Mouse (Mus musculus) MEL (cell line): Measurements from ENCODE around the gene Cnih2. TPM values are rescaled to one million over a fixed set of nuclear protein-coding genes. Genes with fewer than 3 reads are reported as not detected.

Source experiments
- DNase-seq: peaks from one replicate; pipeline ENCODE4 v3.0.0; 2011; ENCODE audit warnings: low read depth, low spot score
- H3K27ac ChIP-seq: 2 replicates; pipeline ENCODE4 v1.5.1; 2012; ENCODE audit warnings: low read depth, mild to moderate bottlenecking, control low read depth, low read length, moderate library complexity; ENCODE audit not compliant: control insufficient read depth
- H3K27me3 ChIP-seq, 2 experiments: fragments of 150-350 bp in 1 of 2; sonication (generic) in 1 of 2; 2 replicates each; pipeline ENCODE4 v1.6.1; 2012; ENCODE audit warnings: low read length in 2 of 2, mild to moderate bottlenecking in 2 of 2, improper control_type of control experiment in 1 of 2, moderate library complexity in 1 of 2; ENCODE audit not compliant: insufficient read depth in 2 of 2, control insufficient read depth in 1 of 2
- H3K36me3 ChIP-seq, 2 experiments: 2 replicates each; pipeline ENCODE4 v1.6.1; 2012 to 2014; ENCODE audit warnings: low read length in 2 of 2, improper control_type of control experiment in 1 of 2, inconsistent platforms in 1 of 2, mild to moderate bottlenecking in 1 of 2; ENCODE audit not compliant: insufficient read depth in 2 of 2, control insufficient read depth in 1 of 2
- H3K4me1 ChIP-seq, 2 experiments: fragments of 150-350 bp in 1 of 2; sonication (generic) in 1 of 2; 2 replicates each; pipeline ENCODE4 v1.6.1; 2012; ENCODE audit warnings: low read length in 2 of 2, improper control_type of control experiment in 1 of 2, mild to moderate bottlenecking in 1 of 2; ENCODE audit not compliant: insufficient read depth in 2 of 2, control insufficient read depth in 1 of 2
- H3K4me3 ChIP-seq, 2 experiments: fragments of 150-350 bp in 1 of 2; sonication (generic) in 1 of 2; 2 replicates each; pipeline ENCODE4 v1.5.1; 2012; ENCODE audit warnings: low read depth in 2 of 2, low read length in 2 of 2, mild to moderate bottlenecking in 2 of 2, moderate library complexity in 2 of 2, control low read depth in 1 of 2, improper control_type of control experiment in 1 of 2; ENCODE audit not compliant: control insufficient read depth in 1 of 2, insufficient read depth in 1 of 2
- H3K79me2 ChIP-seq: 2 replicates; pipeline ENCODE4 v1.6.1; 2012; ENCODE audit warnings: mild to moderate bottlenecking, low read length, moderate library complexity; ENCODE audit not compliant: control insufficient read depth, poor library complexity, insufficient read depth
- H3K9ac ChIP-seq: 2 replicates; pipeline ENCODE4 v1.6.1; 2012; ENCODE audit warnings: low read depth, mild to moderate bottlenecking, control low read depth, low read length, moderate library complexity; ENCODE audit not compliant: control insufficient read depth, poor library complexity, severe bottlenecking
- H3K9me3 ChIP-seq: fragments of 150-350 bp; sonication (generic); replicated peaks from 2 replicates; pipeline ENCODE4 v1.6.1; 2012; ENCODE audit warnings: mild to moderate bottlenecking, low read length, improper control_type of control experiment, moderate library complexity; ENCODE audit not compliant: insufficient read depth
- CTCF ChIP-seq, 3 experiments: IDR thresholded peaks in 2 of 3; conservative IDR thresholded peaks in 1 of 3; 2 replicates each; pipeline ENCODE4 v1.5.1; 2011 to 2012; ENCODE audit warnings: low read length in 3 of 3, low read depth in 2 of 3, mild to moderate bottlenecking in 2 of 3, improper control_type of control experiment in 1 of 3, inconsistent platforms in 1 of 3, mixed read lengths in 1 of 3, moderate library complexity in 1 of 3; ENCODE audit not compliant: control insufficient read depth in 1 of 3, insufficient read depth in 1 of 3, poor library complexity in 1 of 3, severe bottlenecking in 1 of 3
- ETS1 ChIP-seq: IDR thresholded peaks from 2 replicates; pipeline ENCODE4 v1.6.1; 2012; ENCODE audit warnings: low read depth, mild to moderate bottlenecking, inconsistent platforms, low read length, improper control_type of control experiment, moderate library complexity
- GABPA ChIP-seq: IDR thresholded peaks from 2 replicates; pipeline ENCODE4 v1.6.1; 2012; ENCODE audit warnings: low read depth, mild to moderate bottlenecking, inconsistent platforms, low read length, improper control_type of control experiment, moderate library complexity
- GATA1 ChIP-seq: IDR thresholded peaks from 2 replicates; pipeline ENCODE4 v1.6.1; 2011; ENCODE audit warnings: low read depth, low read length, improper control_type of control experiment
- MAX ChIP-seq: IDR thresholded peaks from 2 replicates; pipeline ENCODE4 v1.6.1; 2011; ENCODE audit warnings: low read length, improper control_type of control experiment
- MAZ ChIP-seq: IDR thresholded peaks from 2 replicates; pipeline ENCODE4 v1.6.1; 2012; ENCODE audit warnings: low read depth, mild to moderate bottlenecking, inconsistent platforms, low read length, improper control_type of control experiment
- MYC ChIP-seq: IDR thresholded peaks from 2 replicates; pipeline ENCODE4 v1.6.1; 2011; ENCODE audit warnings: low read depth, mild to moderate bottlenecking, low read length, improper control_type of control experiment, moderate library complexity
- NELFE ChIP-seq: IDR thresholded peaks from 2 replicates; pipeline ENCODE4 v1.6.1; 2011; ENCODE audit warnings: low read depth, low read length, improper control_type of control experiment
- POLR2AphosphoS2 ChIP-seq: IDR thresholded peaks from 2 replicates; pipeline ENCODE4 v1.6.1; 2011; ENCODE audit warnings: low read length, improper control_type of control experiment
- POLR2AphosphoS5 ChIP-seq: IDR thresholded peaks from 2 replicates; pipeline ENCODE4 v1.6.1; 2012; ENCODE audit warnings: low read depth, borderline replicate concordance, mild to moderate bottlenecking, inconsistent platforms, low read length, moderate library complexity, mixed read lengths
- RCOR1 ChIP-seq: IDR thresholded peaks from 2 replicates; pipeline ENCODE4 v1.6.1; 2012; ENCODE audit warnings: low read depth, mild to moderate bottlenecking, inconsistent platforms, low read length, improper control_type of control experiment
- SMC3 ChIP-seq: IDR thresholded peaks from 2 replicates; pipeline ENCODE4 v1.6.1; 2011; ENCODE audit warnings: low read depth, low read length, improper control_type of control experiment
- TAL1 ChIP-seq: IDR thresholded peaks from 2 replicates; pipeline ENCODE4 v1.6.1; 2012; ENCODE audit warnings: mild to moderate bottlenecking, inconsistent platforms, low read length, moderate library complexity, mixed read lengths
- TBP ChIP-seq: IDR thresholded peaks from 2 replicates; pipeline ENCODE4 v1.8.0; 2011; ENCODE audit warnings: low read depth, low read length, improper control_type of control experiment
- TCF12 ChIP-seq: IDR thresholded peaks from 2 replicates; pipeline ENCODE4 v1.6.1; 2014; ENCODE audit warnings: low read depth, mild to moderate bottlenecking, inconsistent platforms, low read length, improper control_type of control experiment, moderate library complexity
- ZC3H11A ChIP-seq: IDR thresholded peaks from 2 replicates; pipeline ENCODE4 v1.6.1; 2012; ENCODE audit warnings: low read depth, mild to moderate bottlenecking, inconsistent platforms, low read length, improper control_type of control experiment
- ZKSCAN1 ChIP-seq: IDR thresholded peaks from 2 replicates; pipeline ENCODE4 v1.6.1; 2012; ENCODE audit warnings: low read depth, mild to moderate bottlenecking, inconsistent platforms, low read length, improper control_type of control experiment, moderate library complexity
- ZMIZ1 ChIP-seq: IDR thresholded peaks from 2 replicates; pipeline ENCODE4 v1.6.1; 2012; ENCODE audit warnings: low read depth, mild to moderate bottlenecking, inconsistent platforms, low read length, improper control_type of control experiment, moderate library complexity
- polyA plus RNA-seq, 2 experiments: library from polyadenylated mRNA; stranded (reverse) in 1 of 2; unstranded in 1 of 2; fragments of >175 nt in 1 of 2; fragments of >200 nt in 1 of 2; gene quantifications; 2 replicates each; pipeline versions ENCODE4 v1.2.1 to v1.2.4; 2012; ENCODE audit warnings: low replicate concordance in 2 of 2, low read depth in 1 of 2; ENCODE audit not compliant: insufficient read length in 2 of 2, insufficient read depth in 1 of 2, missing spikeins in 1 of 2
- total RNA-seq: library from RNA; depleted of rRNA; stranded (reverse); fragments of 300-350 nt; gene quantifications from 2 replicates; pipeline ENCODE4 v1.2.3, GENCODE M21; 2012

The Cnih2 gene
- total and polyA plus RNA-seq, 3 experiments, result 1.0 to 2.7 TPM; not detected in 1

GRCm38 (mm10) chr19:5060365-5061330 lies 37.7 kb downstream of the Cnih2 start:
- Histone ChIP-seq H3K4me1 (peaks cover 0 to 39% of the 10 kb centered on the region in 2 experiments; a peak in 3 of 4 replicates), H3K27ac (no peak overlapping the region), H3K9me3 (no peaks in the 10 kb centered on the region), H3K79me2 (no peaks in the 10 kb centered on the region), H3K36me3 (peaks cover 0 to 17% of the 10 kb centered on the region in 2 experiments; a peak in 1 of 4 replicates), H3K27me3 (no peaks in the 10 kb centered on the region), H3K9ac (no peak overlapping the region), H3K4me3 (no peak overlapping the region)
- TF ChIP-seq ZMIZ1, result no peak
- no peak for TF ChIP-seq MAZ
- no peak for TF ChIP-seq ZC3H11A
- peak; percentile 52 for DNase-seq

GRCm38 (mm10) chr19:5058801-5059771 lies 39.2 kb downstream of the Cnih2 start:
- H3K4me3 ChIP-seq, result no peak overlapping the region
- peaks cover 4 to 41% of the 10 kb centered on the region in 2 experiments; a peak in 3 of 4 replicates for H3K4me1 ChIP-seq
- peaks cover 0 to 22% of the 10 kb centered on the region in 2 experiments; a peak in 2 of 4 replicates for H3K36me3 ChIP-seq
- no peak for DNase-seq
- H3K27ac ChIP-seq, result no peak overlapping the region
- H3K9me3 ChIP-seq, result no peaks in the 10 kb centered on the region
- TF ChIP-seq POLR2AphosphoS5 (no peak), ETS1 (no peak), GABPA (no peak), TAL1 (no peak), RCOR1 (no peak), MAX (no peak), POLR2AphosphoS2 (no peak), TBP (no peak), TCF12 (no peak), MYC (no peak), GATA1 (no peak), ZKSCAN1 (no peak), SMC3 (no peak), NELFE (no peak), CTCF (IDR thresholded peaks at IDR 0.05 in 2 of 3, conservative IDR thresholded peaks at IDR 0.05 in 1 of 3; ENCODE audit: control insufficient read depth in 1 of 3, insufficient read depth in 1 of 3, low read depth in 2 of 3, low read length in 3 of 3, poor library complexity in 1 of 3, severe bottlenecking in 1 of 3) (no peak)
- no peaks in the 10 kb centered on the region for H3K79me2 ChIP-seq
- H3K9ac ChIP-seq, result no peak overlapping the region
- H3K27me3 ChIP-seq, result no peaks in the 10 kb centered on the region
